Mouse (Mus musculus) adrenal gland, adult (tissue): Measurements from ENCODE around the gene Fbxo36.

ENCODE experiments used
- DNase-seq, 2 experiments: peaks; one replicate each; pipeline ENCODE4 v3.0.0; 2022 to 2023; ENCODE audit warnings: low spot score in 1 of 2; ENCODE audit not compliant: inconsistent age in 2 of 2

Fbxo36 gene

DNA sequence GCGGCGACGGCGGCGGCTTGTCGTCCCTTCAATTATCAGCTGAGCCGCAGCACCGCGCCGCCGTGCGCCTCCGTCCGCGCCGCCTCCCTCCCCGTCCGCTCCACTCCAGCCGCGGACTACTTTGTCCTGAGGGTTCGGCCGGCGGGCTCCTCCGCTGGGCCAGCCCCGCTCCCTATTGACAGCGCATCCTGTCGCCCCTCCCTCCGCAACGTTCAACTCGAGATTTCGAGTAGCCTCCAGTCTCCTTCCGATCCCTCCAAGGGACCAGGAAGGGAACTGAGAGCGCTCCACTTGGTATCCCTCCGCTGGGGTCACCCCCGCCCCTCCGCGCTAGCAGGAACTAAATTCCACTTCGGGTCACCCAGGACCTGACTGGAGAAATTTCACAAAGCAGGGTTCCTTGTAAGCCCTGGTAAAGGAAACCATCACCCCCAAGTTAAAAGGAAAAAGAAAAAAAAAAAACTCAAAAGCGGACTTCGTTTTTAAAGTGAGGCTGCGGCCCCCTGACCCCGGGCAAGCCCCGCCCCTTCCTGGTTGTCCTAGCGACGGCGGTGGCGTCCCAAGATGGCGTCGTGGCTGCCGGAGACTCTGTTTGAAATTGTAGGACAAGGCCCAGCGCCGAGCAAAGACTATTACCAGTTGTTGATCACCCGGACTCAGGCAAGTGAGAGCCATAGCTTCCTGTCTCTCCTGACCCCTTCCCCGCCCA is at the start of gene Fbxo36:
Fbxo36 (plus strand) TSS at position 533 of the 709 bp plus-strand sequence.
- DNase-seq, result peak; percentile 95 to 99

DNA sequence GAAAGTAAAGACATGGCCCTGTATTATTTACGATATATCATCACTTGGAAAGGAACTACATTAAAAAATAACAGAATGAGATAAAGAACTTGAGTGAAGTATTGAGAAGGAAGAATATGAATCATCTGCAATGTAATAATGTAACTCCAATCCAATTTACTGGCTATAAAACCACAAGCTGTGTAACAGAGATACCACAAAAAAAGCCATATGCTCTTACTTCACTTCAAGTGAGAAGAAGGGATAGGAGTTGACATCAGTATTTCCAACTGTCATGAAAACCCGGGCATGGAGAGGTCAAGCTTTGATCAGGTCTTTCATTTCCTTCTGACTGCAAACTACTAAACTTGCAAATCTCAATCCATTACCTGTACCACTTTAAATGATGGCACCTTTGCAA is 48.2 kb upstream of the Fbxo36 start:
- DNase-seq, result no peak

DNA sequence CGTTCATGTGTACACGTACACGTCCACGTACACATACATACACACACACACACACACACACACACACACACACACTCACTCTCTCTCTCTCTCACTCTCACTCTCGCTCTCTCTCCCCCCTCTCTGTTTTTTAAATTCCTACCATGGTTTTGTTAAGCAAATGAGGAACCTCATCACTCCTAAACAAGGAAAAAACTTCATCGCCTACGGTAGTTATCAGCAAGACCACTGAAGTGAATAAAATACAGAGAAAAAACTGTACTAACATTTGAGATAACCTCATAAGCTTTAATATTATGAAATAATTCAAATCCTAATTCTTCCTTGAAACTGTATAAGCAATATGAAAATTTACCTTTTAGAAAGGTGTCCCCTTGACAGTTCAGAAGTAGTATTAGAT is 44.3 kb upstream of the Fbxo36 start:
- no peak for DNase-seq

DNA sequence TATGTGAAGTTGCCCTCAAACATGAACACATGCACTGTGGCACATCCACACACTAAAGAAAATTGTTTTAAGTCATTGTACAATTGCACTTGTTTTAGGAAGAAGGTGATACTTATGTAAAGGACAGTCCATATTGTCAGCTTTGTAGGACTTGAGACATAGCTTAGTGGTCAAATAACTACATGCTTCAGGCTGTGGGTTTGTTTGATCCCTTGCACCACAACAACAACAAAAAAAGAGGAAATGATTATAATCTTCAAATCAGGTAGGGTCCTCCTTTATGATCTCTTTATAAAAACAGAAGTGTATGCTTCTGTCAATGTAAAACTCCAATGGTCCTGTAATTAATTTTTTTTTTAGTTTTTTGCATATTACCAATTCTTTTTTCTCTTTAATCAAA is 40.5 kb upstream of the Fbxo36 start:
- no peak for DNase-seq

DNA sequence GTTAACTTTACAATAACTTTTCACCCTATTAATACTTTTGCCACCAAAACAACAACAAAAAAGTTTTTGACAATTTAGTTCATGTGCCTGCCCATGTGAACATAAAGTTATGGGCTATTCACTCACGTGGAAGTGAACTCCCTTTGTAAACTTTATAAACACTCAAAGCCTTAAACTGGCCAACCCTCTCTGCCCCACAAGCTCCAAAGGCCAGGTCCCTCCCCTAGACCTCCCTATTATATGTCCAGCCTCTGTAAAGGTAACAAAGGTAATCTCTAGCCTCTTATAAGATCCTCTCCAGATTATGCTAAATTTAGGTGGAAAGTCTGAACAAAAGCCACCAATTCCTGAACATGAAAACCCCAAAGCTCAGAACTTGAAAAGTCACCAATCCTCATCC is 35.9 kb upstream of the Fbxo36 start:
- DNase-seq, result no peak

DNA sequence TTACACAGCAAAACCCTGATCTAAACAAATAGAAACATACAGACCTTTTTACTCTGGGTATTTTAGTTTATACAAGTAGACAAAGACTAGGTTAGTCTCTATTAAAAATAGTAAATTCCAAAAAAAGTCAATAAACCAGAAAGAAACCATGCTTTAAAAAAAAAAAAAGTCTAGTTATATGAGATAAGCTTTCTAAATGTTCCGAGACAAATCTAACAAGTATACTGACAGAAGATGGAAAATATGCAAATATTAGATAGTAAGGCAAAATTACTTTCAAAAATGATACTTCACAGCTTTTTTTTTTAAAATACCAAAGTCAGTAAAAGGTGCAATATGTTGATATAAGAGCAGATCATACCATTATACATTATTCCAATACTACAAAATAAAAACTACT is 22.0 kb upstream of the Fbxo36 start:
- DNase-seq, result no peak

DNA sequence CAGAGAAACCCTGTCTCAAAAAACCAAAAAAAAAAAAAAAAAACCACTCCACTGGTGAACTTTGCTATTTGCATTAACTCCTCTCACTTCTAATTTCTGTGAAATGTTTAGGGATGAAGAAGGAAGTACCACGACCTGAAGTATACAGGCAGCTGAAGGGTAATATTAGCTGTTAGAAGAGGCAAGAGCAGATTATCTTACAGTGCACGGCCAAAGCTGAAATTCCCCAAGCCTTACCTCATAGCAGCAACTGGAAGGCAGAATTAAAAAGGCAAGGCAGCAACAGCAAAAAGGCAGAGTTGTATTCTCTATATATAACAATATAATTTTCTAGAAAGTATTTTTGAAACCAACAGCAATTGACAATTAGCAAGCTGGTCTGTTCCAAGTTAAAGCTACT is 14.6 kb upstream of the Fbxo36 start:
- no peak for DNase-seq

- DNase-seq, result peak; percentile 15 to 57
Measured at GRCm38 (mm10) chr1:84837523-84838145, 2.0 kb upstream of the Fbxo36 start.

GRCm38 (mm10) chr1:84838156-84838555 is 1.5 kb upstream of the Fbxo36 start:
- peak in 1 of 2 experiments; percentile 77 for DNase-seq

- peak; percentile 80 to 90 for DNase-seq
Measured at GRCm38 (mm10) chr1:84838621-84839151, 955 bp upstream of the Fbxo36 start.

DNA sequence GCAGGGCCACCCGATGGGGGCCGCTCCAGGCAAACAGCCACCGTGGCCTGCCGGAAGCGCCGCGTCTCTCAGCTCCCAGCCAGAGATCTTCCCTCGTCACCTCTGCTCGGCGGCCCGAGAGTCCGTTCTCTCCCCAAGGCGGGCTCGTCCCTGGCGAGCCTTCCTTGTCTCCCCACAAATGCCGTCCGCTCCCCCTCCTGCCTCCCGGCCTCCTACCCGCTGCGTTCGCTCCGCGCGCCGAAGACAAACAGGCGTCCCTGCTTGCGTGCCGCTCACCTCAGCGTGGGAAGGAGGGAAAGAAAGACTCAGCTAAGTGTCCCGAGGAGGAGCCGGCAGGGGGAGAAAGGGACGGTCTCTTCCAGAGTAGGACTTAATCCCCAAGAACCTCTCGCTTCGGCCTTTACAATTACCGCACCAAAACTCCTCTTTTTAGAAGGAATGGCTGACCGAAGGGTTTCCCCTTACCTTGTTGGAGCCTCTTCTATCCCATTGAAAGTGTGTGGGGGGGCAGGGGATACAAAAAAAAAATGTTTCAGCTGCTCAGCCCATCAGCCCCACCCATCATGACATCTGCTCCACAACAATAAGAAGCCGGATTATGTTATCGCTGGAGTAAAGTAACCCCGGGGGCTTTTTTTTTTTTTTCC is 500 bp downstream of the Fbxo36 start, which contains the start of gene Trip12:
Trip12 (minus strand) TSS at position 499 of the 647 bp plus-strand sequence.
- DNase-seq, result no peak

- DNase-seq, result no peak
Measured at GRCm38 (mm10) chr1:84841061-84841460, 1.4 kb downstream of the Fbxo36 start.

- no peak for DNase-seq
Measured at GRCm38 (mm10) chr1:84843366-84843765, 3.7 kb downstream of the Fbxo36 start.

- DNase-seq, result no peak
Measured at GRCm38 (mm10) chr1:84847698-84848097, 8.1 kb downstream of the Fbxo36 start.

DNA sequence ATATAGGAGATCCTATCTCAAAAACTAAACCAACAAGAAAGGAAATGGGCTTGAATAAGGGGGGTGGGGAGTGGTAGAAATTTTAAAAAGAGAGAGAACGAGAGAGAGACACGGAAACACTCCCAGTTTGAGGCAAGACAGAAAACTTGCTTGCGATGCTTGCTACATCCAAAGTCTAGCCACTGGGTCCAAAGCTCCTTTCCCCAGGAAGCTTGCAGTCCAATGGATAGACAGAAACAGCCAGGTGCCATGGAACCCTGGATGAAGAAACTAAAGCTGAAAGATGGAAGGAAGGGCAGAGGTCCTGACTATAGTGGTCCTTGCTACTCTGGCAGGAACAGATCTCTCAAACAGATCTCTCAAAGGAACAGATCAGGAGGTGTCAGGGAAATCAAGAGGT is 8.7 kb downstream of the Fbxo36 start:
- DNase-seq, result no peak

DNA sequence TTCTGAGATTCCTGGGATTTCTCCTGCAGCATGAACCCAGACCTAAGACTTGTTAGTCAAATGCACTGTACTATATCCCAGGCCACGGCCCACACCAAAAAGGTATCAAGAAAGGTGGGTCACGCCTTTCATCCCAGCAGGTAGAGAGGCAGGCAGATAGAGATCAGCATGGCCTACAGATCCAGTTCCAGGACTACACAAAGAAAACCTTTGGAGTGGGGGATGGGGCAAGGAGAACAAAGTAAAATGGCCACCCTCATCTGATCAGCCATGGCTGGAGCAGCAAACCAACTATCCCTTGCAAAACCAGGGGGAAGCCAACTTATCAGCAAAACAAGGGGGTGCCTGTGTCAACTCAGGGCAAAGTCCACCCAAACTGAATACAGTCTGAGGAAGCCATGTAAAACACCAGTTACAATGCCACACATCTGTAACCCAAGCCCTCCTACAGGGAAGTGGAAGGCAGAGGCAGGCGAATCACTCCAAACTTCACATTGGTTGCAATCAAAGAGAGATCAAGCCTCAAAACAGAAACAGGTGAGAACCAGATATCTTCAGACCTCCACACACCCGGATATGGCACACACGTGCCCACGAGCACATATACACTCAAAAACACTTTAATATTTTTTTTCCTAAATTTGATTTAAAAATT is 9.3 kb downstream of the Fbxo36 start:
- DNase-seq, result no peak

DNA sequence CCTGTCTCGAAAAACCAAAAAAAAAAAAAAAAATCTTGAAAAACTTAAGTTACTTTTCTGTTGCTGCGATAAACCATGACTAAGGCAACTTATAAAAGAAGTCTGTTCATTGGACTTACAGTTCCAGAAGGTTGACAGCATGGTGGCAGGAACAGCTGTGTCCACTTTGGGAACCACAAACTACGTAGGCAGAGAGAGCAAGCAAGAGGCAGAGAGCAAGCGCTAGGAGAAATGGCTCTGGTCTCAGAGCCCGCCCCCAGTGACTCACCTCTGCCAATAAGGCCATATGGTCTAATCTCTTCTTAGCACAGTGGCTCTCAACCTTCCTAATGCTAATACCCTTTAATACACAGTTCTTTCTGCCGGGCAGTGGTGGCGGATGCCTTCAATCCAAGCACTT is 10.2 kb downstream of the Fbxo36 start:
- DNase-seq, result no peak

DNA sequence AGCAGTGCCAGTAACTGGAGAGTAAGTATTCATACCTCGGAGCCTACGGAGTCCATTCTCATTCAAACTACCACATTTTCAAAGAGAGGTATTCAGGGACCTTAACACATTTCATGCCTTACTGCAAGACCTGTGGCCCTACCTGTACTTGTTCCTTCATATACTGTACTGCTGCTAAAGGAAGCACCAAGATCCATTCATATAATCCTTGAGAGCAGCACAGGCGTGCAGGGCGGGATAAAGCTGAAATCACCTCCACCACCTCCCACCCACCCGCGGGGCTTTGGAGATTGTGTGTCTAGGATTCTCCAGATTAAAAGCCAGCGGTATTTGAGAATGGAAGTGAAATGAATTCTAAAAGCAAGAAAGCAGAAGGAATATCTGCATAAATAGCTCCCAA is 10.8 kb downstream of the Fbxo36 start:
- no peak for DNase-seq

- DNase-seq, result no peak
Measured at GRCm38 (mm10) chr1:84851512-84852235, 12.0 kb downstream of the Fbxo36 start.

DNA sequence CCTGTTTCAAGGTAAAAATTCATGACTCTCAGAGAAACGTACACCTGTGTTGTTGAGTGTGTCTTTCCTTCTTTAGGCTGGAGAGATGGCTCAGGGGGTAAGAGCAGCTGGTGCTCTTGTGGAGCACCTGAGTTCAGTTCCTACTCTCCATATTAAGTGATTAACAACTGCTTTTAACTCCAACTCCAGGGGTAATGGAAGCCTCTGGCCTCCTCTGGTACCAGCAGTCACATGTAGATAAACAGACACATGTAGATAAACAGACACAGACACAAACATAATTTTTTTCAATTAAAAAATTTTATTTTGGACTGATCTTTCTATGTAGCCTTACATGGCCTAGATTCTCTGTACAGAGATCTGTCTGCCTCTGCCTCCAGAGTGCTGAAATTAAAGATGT is 14.1 kb downstream of the Fbxo36 start:
- no peak for DNase-seq

- DNase-seq, result no peak
Measured at GRCm38 (mm10) chr1:84854966-84855365, 15.3 kb downstream of the Fbxo36 start.
